8 mouse cellular contexts compared by ENCODE assay signal in genomic region chr7:100931926-100932480, GRCm38 (mm10). TPM values are rescaled to one million over a fixed set of nuclear protein-coding genes. Genes with fewer than 3 reads are reported as not detected.
DNase-seq lines count a peak whose midpoint lies in the region; ATAC-seq and TF ChIP-seq lines count a peak whose summit lies in the region.

Gene Arhgef17 (minus strand): TSS chr7:100932107.

- peak within 1 kb of the TSS; percentile 81 for H3K27ac ChIP-seq in liver, embryonic 13.5 days

- ATAC-seq in inflammation-experienced regulatory T-cells, adult 6 months: peak; percentile 18
- peak; percentile 39 for ATAC-seq in liver, embryonic 13.5 days (ENCODE audit: low read depth)
- no peak for ATAC-seq in monocyte, adult 5-6 weeks (replicated peaks; ENCODE audit: insufficient number of reproducible peaks, low FRiP score, low TSS enrichment, poor library complexity, severe bottlenecking)

- DNase-seq in lung, adult 2 months: peak; percentile 63
- no peak for DNase-seq in lung, adult 18-20 months
- peak; percentile 93 for DNase-seq in brain, embryonic 14.5 days (ENCODE audit: low read depth)
- DNase-seq in gastrocnemius, postnatal 36 days: no peak
- DNase-seq in liver, embryonic 13.5 days: no peak
- DNase-seq in ovary, postnatal 14 days (ENCODE audit: low spot score): peak; percentile 74

- H3K36me3 ChIP-seq in liver, embryonic 13.5 days: no peaks in the 10 kb centered on the region

- H3K4me2 ChIP-seq in liver, embryonic 13.5 days: peak within 1 kb of the TSS; percentile 78

- 0% methylated on average over 35 of the region's 35 CpGs for WGBS in lung, adult 2 months
- under 1% methylated on average over 35 of the region's 35 CpGs for WGBS in liver, embryonic 13.5 days (ENCODE audit: insufficient replicate concordance)

- TF ChIP-seq POLR2A in lung, adult 2 months (IDR thresholded peaks at IDR 0.05; ENCODE audit: borderline replicate concordance, extremely low read depth, low read depth, low read length): peak; percentile 77; the same call in 1 of the 2 replicates
- peak; percentile 69; the same call in 1 of the 2 replicates for TF ChIP-seq POLR2A in brain, embryonic 14.5 days (IDR thresholded peaks at IDR 0.05; ENCODE audit: borderline replicate concordance, extremely low read depth, insufficient read depth, insufficient read length, poor library complexity, severe bottlenecking)

- peak within 1 kb of the TSS; percentile 69 for H3K4me3 ChIP-seq in lung, adult 2 months (replicated peaks; ENCODE audit: extremely low read depth, low read depth, low read length)
- H3K4me3 ChIP-seq in liver, embryonic 13.5 days (replicated peaks): peak within 1 kb of the TSS; percentile 59

- no peaks in the 10 kb centered on the region for H3K9me3 ChIP-seq in liver, embryonic 13.5 days (replicated peaks)

- H3K9ac ChIP-seq in liver, embryonic 13.5 days: peak within 1 kb of the TSS; percentile 70

- 0 out of 2 replicates have a peak, but pooled peaks cover 11% of the 10 kb centered on the region for H3K4me1 ChIP-seq in lung, adult 2 months (ENCODE audit: control insufficient read depth, insufficient read depth, low read length)
- H3K4me1 ChIP-seq in liver, embryonic 13.5 days (replicated peaks): peaks cover 58% of the 10 kb centered on the region

- intact Hi-C loops in gastrocnemius, postnatal 36 days (cut with DNase I): loop anchor here (1.0 kb wide), 1 partner anchor 24 kb away; no protein-coding TSS in a partner anchor

- no peak for TF ChIP-seq CTCF in lung, adult 2 months (IDR thresholded peaks at IDR 0.05; ENCODE audit: insufficient read depth, low read length)
- no peak for TF ChIP-seq CTCF in brain, embryonic 14.5 days (IDR thresholded peaks at IDR 0.05; ENCODE audit: borderline replicate concordance, extremely low read depth, insufficient read depth, insufficient read length)

- H3K27me3 ChIP-seq in liver, embryonic 13.5 days: peaks cover 81% of the 10 kb centered on the region

RNA-seq across cellular contexts. Expression of gene Arhgef17, which starts in this region (rescaled TPM):
- polyA plus RNA-seq in lung, adult 2 months (2012; rRNA removed): 56.6 and 59.0 TPM in 2 replicates
- polyA plus RNA-seq in brain, embryonic 14.5 days (2012; rRNA removed): 20.8 and 30.3 TPM in 2 replicates
- 10 to 100 TPM; 19.3 to 19.6 TPM for total RNA-seq in gastrocnemius, postnatal 36 days (2021)
- not detected for polyA plus RNA-seq in inflammation-experienced regulatory T-cells, adult 6 months (2017; shearing (Covaris generic))
- 0.53 and 0.83 TPM in 2 replicates for polyA plus RNA-seq in liver, embryonic 13.5 days (2015; fragmentation: Nextera tagmentation; extraction: Ambion mirVana)
- total RNA-seq in monocyte, adult 5-6 weeks (2017): 0.10 to 0.29 TPM in 2 of 3 replicates, not detected in the other

Comparison
In these comparisons a context has a peak if more than half of its experiments do, and no peak if none do; other contexts are left out.
1. RNA of gene Arhgef17 (total RNA-seq): 19.3 to 19.6 TPM in gastrocnemius, postnatal 36 days; 0.10 to 0.29 TPM in monocyte, adult 5-6 weeks; every median in the first group is over 10 times any median in the second.
2. RNA of gene Arhgef17 (polyA plus RNA-seq): 56.6 to 59.0 TPM in lung, adult 2 months and 20.8 to 30.3 TPM in brain, embryonic 14.5 days; 0.53 to 0.83 TPM in liver, embryonic 13.5 days and not detected in inflammation-experienced regulatory T-cells, adult 6 months; every median in the first group is over 10 times any median in the second.
3. DNase-seq: peak in lung, adult 2 months (single experiment), brain, embryonic 14.5 days (single experiment) and ovary, postnatal 14 days (single experiment); none in lung, adult 18-20 months (0 of 2), gastrocnemius, postnatal 36 days (0 of 2) and liver, embryonic 13.5 days (single experiment).
4. Peak in ATAC-seq in inflammation-experienced regulatory T-cells, adult 6 months; RNA of the gene not detected or under 1 TPM.
5. Peak in ATAC-seq, H3K4me3 ChIP-seq, H3K27ac ChIP-seq, H3K9ac ChIP-seq and H3K4me2 ChIP-seq in liver, embryonic 13.5 days; RNA of the gene not detected or under 1 TPM.